Mouse (Mus musculus): ENCODE data around the gene Defa32.
"Not testable (repeated sequence)": the region's sequence is repeated elsewhere in the genome, so short reads cannot be mapped to it uniquely, and the experiment has no call there.

The Defa32 gene

GRCm38 (mm10) chr8:21528732-21529131 is at the start of gene Defa32:
Gene Defa32, plus strand, starts transcription at chr8:21529032.
- TF ChIP-seq GATA4 (IDR thresholded peaks at IDR 0.05; ENCODE audit: insufficient replicate concordance, low read length): not testable (repeated sequence)

- TF ChIP-seq GATA4 (IDR thresholded peaks at IDR 0.05; ENCODE audit: insufficient replicate concordance, low read length): not testable (repeated sequence)
Measured at GRCm38 (mm10) chr8:21508958-21509357, 19.9 kb upstream of the Defa32 start, which contains the start of gene Defa20. Gene Defa20, plus strand, starts transcription at chr8:21509258.

GRCm38 (mm10) chr8:21565086-21565485 is 36.3 kb downstream of the Defa32 start, which contains the start of gene Defa37:
Gene Defa37, plus strand, starts transcription at chr8:21565386.
- TF ChIP-seq GATA4 (IDR thresholded peaks at IDR 0.05; ENCODE audit: insufficient replicate concordance, low read length): not testable (repeated sequence)

Data from liver, adult (tissue).